Mouse (Mus musculus): Measurements from ENCODE around the gene Hmgcll1.

GRCm38 (mm10) chr9:76043341-76043740 lies 28.7 kb downstream of the Hmgcll1 start:
- TF ChIP-seq CTCF (IDR thresholded peaks at IDR 0.05) = no peak
- no peak for TF ChIP-seq EP300 (IDR thresholded peaks at IDR 0.05)

All from lung, postnatal 0 days (tissue).